Mouse (Mus musculus) E14TG2a.4 (cell line): ENCODE results near the gene Nectin1.

Experiments used
- H3K27me3 ChIP-seq: 2 replicates; pipeline ENCODE4 v1.6.1; 2014; ENCODE audit warnings: low read length, control low read depth; ENCODE audit not compliant: insufficient read depth
- H3K36me3 ChIP-seq: 2 replicates; pipeline ENCODE4 v1.6.1; 2014; ENCODE audit warnings: low read length, control low read depth; ENCODE audit not compliant: insufficient read depth
- H3K4me1 ChIP-seq: replicated peaks from 2 replicates; pipeline ENCODE4 v1.6.1; 2014; ENCODE audit warnings: low read depth, low read length, control low read depth
- H3K4me3 ChIP-seq: replicated peaks from 2 replicates; pipeline ENCODE4 v1.5.1; 2014; ENCODE audit warnings: mild to moderate bottlenecking, low read length
- H3K9me3 ChIP-seq: 2 replicates; pipeline ENCODE4 v1.6.1; 2014; ENCODE audit warnings: low read length, control low read depth
- CTCF ChIP-seq: conservative IDR thresholded peaks from 2 replicates; pipeline ENCODE4 v1.5.1; 2014; ENCODE audit warnings: low read length
- NANOG ChIP-seq: IDR thresholded peaks from 2 replicates; pipeline ENCODE4 v1.6.1; 2014; ENCODE audit warnings: borderline replicate concordance, low read length, mixed read lengths
- POU5F1 ChIP-seq: IDR thresholded peaks from 2 replicates; pipeline ENCODE4 v1.6.1; 2014; ENCODE audit warnings: low read length, borderline replicate concordance

The Nectin1 gene

GRCm38 (mm10) chr9:43845660-43846455, 102.1 kb downstream of the Nectin1 start:
- H3K4me1 ChIP-seq, result peaks cover 41% of the 10 kb centered on the region
- peaks cover 54% of the 10 kb centered on the region for H3K27me3 ChIP-seq
- TF ChIP-seq NANOG (no peak), CTCF (peak; percentile 98)
- H3K36me3 ChIP-seq, result no peaks in the 10 kb centered on the region
- H3K9me3 ChIP-seq, result no peaks in the 10 kb centered on the region
- H3K4me3 ChIP-seq, result peak overlapping the region; percentile 61

- H3K36me3 ChIP-seq, result no peaks in the 10 kb centered on the region
- H3K4me1 ChIP-seq, result peaks cover 56% of the 10 kb centered on the region
- no peaks in the 10 kb centered on the region for H3K9me3 ChIP-seq
- peaks cover 37% of the 10 kb centered on the region for H3K27me3 ChIP-seq
- TF ChIP-seq NANOG (no peak), CTCF (no peak), POU5F1 (no peak)
- H3K4me3 ChIP-seq, result no peak overlapping the region
These were observed 104.1 kb downstream of the Nectin1 start for GRCm38 (mm10) chr9:43847861-43848260.

GRCm38 (mm10) chr9:43850281-43850680, 106.5 kb downstream of the Nectin1 start:
- TF ChIP-seq CTCF, result no peak
- TF ChIP-seq NANOG, result no peak
- Histone ChIP-seq H3K36me3 (no peaks in the 10 kb centered on the region), H3K4me1 (peaks cover 53% of the 10 kb centered on the region), H3K27me3 (peaks cover 22% of the 10 kb centered on the region), H3K4me3 (no peak overlapping the region), H3K9me3 (no peaks in the 10 kb centered on the region)

GRCm38 (mm10) chr9:43851154-43851553, 107.4 kb downstream of the Nectin1 start:
- Histone ChIP-seq H3K4me3 (no peak overlapping the region), H3K9me3 (no peaks in the 10 kb centered on the region)

GRCm38 (mm10) chr9:43855887-43856286, 112.1 kb downstream of the Nectin1 start:
- TF ChIP-seq CTCF (no peak), NANOG (no peak), POU5F1 (no peak)
- H3K4me1 ChIP-seq, result peaks cover 75% of the 10 kb centered on the region
- H3K4me3 ChIP-seq, result no peak overlapping the region
- H3K36me3 ChIP-seq, result no peaks in the 10 kb centered on the region
- H3K9me3 ChIP-seq, result no peaks in the 10 kb centered on the region
- H3K27me3 ChIP-seq, result peaks cover 6% of the 10 kb centered on the region

More at GRCm38 (mm10) chr9:43851154-43851553, 107.4 kb downstream of the Nectin1 start:
- Histone ChIP-seq H3K4me1 (peaks cover 44% of the 10 kb centered on the region), H3K27me3 (peaks cover 20% of the 10 kb centered on the region), H3K36me3 (no peaks in the 10 kb centered on the region)
- TF ChIP-seq CTCF, result no peak
- TF ChIP-seq POU5F1, result no peak
- no peak for TF ChIP-seq NANOG
